Mouse (Mus musculus) intestine, embryonic 14.5 days (tissue): ENCODE data around the gene Fbxl17. TPM values are rescaled to one million over a fixed set of nuclear protein-coding genes. Genes with fewer than 3 reads are reported as not detected.

Experiments
- ATAC-seq: fragments of 200-750 bp; cut with Nextera tagmentation; replicated peaks from 2 replicates; pipeline ENCODE4 v1.8.0; 2017; ENCODE audit warnings: low read depth, moderate number of reproducible peaks, moderate TSS enrichment, moderate library complexity; ENCODE audit not compliant: low FRiP score, low TSS enrichment
- DNase-seq: peaks from one replicate; pipeline ENCODE4 v3.0.0-alpha.2; 2018; ENCODE audit warnings: low spot score
- H3K27ac ChIP-seq: fragments of 300-500 bp; sonication (generic); 2 replicates; pipeline ENCODE4 v1.5.1; 2014; ENCODE audit warnings: low read depth, mild to moderate bottlenecking, control low read depth
- H3K27me3 ChIP-seq: fragments of 300-500 bp; sonication (generic); replicated peaks from 2 replicates; pipeline ENCODE4 v1.6.1; 2014; ENCODE audit warnings: low read length, control low read depth; ENCODE audit not compliant: control insufficient read depth, insufficient read depth
- H3K36me3 ChIP-seq: fragments of 300-500 bp; sonication (generic); 2 replicates; pipeline ENCODE4 v1.6.1; 2014; ENCODE audit warnings: low read length, control low read depth; ENCODE audit not compliant: control insufficient read depth, insufficient read depth
- H3K4me1 ChIP-seq: fragments of 300-500 bp; sonication (generic); replicated peaks from 2 replicates; pipeline ENCODE4 v1.6.1; 2014; ENCODE audit warnings: low read length, control low read depth, mixed read lengths; ENCODE audit not compliant: control insufficient read depth, insufficient read depth
- H3K4me2 ChIP-seq: fragments of 300-500 bp; sonication (generic); 2 replicates; pipeline ENCODE4 v1.6.1; 2014; ENCODE audit warnings: low read length
- H3K4me3 ChIP-seq: fragments of 300-500 bp; sonication (generic); 2 replicates; pipeline ENCODE4 v1.5.1; 2014; ENCODE audit warnings: low read depth, low read length, control low read depth, mixed read lengths
- H3K9ac ChIP-seq: fragments of 300-500 bp; sonication (generic); 2 replicates; pipeline ENCODE4 v1.6.1; 2014; ENCODE audit warnings: mild to moderate bottlenecking, low read length
- H3K9me3 ChIP-seq: fragments of 300-500 bp; sonication (generic); 2 replicates; pipeline ENCODE4 v1.6.1; 2016; ENCODE audit warnings: low read length, control low read depth; ENCODE audit not compliant: control insufficient read depth
- WGBS: fragments of 180-500 bp; shearing (Covaris S2); extraction: QIAGEN DNeasy Blood & Tissue Kit; methylation state at CpG from one replicate; pipeline ENCODE4 v1.1.7; 2014; 5-methylcytosine and 5-hydroxymethylcytosine counted together
- polyA plus RNA-seq: library from polyadenylated mRNA; unstranded; fragments of >200 nt; fragmentation: Nextera tagmentation; extraction: Ambion mirVana; gene quantifications from 2 replicates; pipeline ENCODE4 v1.2.1, GENCODE M21; 2014

Fbxl17 gene
- polyA plus RNA-seq, 1 experiment from 2014 or later, result 7.5 TPM

DNA sequence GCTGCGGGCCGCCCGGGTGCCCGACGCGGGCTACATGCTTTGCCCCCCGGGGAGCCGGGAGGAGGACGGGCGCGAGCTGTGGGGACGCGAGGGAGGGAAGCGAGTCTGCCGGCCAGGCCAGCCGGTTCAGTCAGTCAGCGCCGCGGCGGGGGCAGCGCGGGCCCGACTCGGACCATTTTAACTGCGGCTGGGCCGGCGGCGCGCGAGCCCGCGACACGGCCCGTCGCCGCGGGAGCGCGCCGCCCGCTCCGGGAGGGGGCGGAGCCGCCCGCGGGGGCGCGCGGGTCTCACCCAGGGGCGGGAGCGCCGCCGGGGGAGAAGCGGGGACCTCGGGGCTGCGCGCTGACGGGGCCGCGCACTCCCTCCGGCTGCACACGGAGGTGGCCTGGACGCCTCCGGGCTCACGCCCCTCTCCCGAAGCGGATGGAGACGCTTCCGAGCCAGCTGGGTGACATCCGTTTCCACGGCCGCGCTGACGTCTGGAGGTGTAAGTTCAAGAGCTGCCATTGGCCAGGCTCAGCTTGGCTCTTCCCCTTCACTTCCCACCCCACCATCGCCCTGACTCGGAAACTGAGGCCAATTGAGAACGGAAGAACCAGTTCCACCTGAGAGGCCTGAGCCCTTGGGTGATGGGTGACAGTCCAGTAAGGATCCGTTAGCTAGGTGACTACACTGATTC, 478 bp upstream of the Fbxl17 start:
- WGBS, result 1% methylated on average over 63 of the region's 78 CpGs
- Histone ChIP-seq H3K4me1 (peaks cover 25% of the 10 kb centered on the region), H3K9me3 (no peaks in the 10 kb centered on the region), H3K4me2 (peak overlapping the region; percentile 61), H3K36me3 (no peaks in the 10 kb centered on the region), H3K27me3 (no peaks in the 10 kb centered on the region), H3K4me3 (peak overlapping the region; percentile 84), H3K9ac (peak overlapping the region; percentile 98), H3K27ac (peak overlapping the region; percentile 99)
- DNase-seq (peak; percentile 88), ATAC-seq (peak; percentile 85)

DNA sequence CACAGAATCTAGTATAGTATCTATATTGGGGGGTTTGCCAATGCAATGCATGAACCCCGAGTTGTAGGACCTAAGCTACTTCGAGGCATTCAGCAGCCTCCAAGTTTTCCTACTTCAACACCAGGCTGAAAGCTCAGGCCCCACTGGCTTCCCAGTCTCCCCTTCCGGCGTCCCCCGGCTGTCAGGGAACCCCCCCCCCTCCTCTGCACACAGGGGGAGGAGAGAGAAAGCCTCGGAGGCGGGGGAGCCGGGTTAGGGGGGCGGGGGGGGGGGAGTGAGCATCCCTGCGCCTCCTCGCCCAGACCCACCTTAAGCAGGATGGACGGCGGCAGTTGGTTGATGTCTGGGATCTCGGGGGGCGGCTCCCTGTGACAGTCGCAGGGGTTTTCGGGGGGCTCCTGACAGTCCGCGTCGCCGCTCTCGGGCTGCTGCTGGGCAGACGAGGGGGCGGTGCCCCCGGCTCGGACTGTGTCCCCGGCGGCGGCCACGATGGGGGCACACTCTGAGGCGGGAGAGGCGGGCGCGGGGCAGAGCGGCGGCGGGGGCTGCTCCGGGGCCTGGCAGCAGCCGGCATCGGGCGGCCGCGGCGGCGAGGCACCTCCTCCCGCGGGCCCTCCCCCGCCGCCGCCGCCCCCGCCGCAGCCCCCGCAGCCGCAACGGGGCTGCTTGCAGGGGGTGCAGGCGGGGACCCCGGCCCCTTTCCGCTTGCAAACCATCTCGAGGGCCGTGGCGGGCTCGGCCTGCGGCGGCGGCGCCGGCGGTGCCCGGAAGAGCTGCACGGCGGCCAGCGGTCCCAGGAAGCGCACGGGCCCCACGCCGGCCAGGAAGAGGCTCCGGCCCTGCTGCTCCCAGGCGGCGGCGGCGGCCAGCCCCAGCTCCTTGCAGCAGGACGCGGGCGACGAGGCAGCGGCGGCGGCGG, 841 bp downstream of the Fbxl17 start:
- Histone ChIP-seq H3K9me3 (no peaks in the 10 kb centered on the region), H3K4me1 (peaks cover 25% of the 10 kb centered on the region), H3K36me3 (no peaks in the 10 kb centered on the region), H3K9ac (peak overlapping the region; percentile 98), H3K4me3 (peak overlapping the region; percentile 84), H3K4me2 (peak overlapping the region; percentile 61), H3K27me3 (no peaks in the 10 kb centered on the region), H3K27ac (peak overlapping the region; percentile 99)
- DNase-seq, result peak; percentile 81
- WGBS, result under 1% methylated on average over 66 of the region's 90 CpGs
- peak; percentile 63 for ATAC-seq

DNA sequence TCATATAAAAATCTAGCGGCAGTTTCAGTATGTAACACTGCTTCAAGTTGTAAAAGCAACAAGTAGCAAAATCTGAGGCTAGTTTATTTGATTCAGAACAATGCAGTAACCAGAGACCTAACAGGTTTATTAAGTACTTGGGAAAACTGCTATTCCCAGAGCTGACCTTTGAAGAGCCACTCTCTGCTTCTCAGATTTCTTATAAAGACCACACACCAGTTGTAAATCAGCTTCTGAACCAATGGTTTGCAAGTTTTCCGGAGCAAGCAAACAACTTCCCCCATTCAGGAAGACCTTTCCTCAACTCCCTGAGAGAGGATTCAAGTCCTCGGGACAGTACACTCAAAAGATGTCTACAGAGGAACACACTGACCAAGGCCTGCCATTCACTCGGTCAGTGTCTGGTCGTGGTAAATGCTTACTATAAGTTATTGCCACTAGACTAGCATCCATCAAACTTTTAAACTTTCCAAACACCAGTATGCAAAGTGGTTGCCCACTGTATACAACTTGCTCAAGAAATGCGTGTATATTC, 1.6 kb downstream of the Fbxl17 start:
- H3K9me3 ChIP-seq, result no peaks in the 10 kb centered on the region
- peak; percentile 58 for DNase-seq

DNA sequence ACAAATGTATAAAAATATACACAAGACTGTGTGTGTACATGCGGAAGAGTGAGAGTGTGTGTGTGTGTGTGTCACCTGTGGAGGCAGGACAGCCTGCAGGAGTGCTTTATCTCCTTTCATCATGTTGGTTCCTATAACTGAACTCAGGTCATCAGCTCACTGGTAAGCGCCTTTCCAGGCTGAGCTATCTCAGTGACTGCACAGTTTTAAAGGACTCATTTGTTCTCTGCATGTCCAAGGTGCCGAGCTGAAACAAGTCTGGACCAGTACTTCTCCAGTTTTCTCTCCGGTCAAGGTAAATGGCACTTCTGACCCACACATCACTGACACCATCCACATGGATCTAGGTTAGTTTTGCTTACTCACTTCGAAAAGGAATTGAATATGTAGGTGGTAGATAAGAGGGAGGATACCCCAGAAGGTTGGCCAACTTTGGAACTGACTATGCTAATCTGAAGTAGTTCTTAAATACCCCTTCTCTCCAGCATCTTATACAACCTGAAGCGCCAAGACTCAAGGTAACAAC, 2.5 kb downstream of the Fbxl17 start:
- H3K4me2 ChIP-seq, result peak overlapping the region; percentile 61
- ATAC-seq (no peak), DNase-seq (no peak)
- H3K36me3 ChIP-seq, result no peaks in the 10 kb centered on the region
- no peak overlapping the region for H3K9ac ChIP-seq
- peaks cover 32% of the 10 kb centered on the region for H3K4me1 ChIP-seq
- 85% methylated on average over 6 of the region's 6 CpGs for WGBS
- peak overlapping the region; percentile 84; the same call in 1 of the 2 replicates for H3K4me3 ChIP-seq
- no peaks in the 10 kb centered on the region for H3K27me3 ChIP-seq
- no peak overlapping the region for H3K27ac ChIP-seq
- H3K9me3 ChIP-seq, result no peaks in the 10 kb centered on the region

More for the DNA sequence above, 1.6 kb downstream of the Fbxl17 start:
- Histone ChIP-seq H3K27ac (peak overlapping the region; percentile 99; the same call in 1 of the 2 replicates), H3K9ac (peak overlapping the region; percentile 98), H3K36me3 (no peaks in the 10 kb centered on the region), H3K4me3 (peak overlapping the region; percentile 84), H3K4me2 (peak overlapping the region; percentile 61), H3K27me3 (no peaks in the 10 kb centered on the region), H3K4me1 (peaks cover 29% of the 10 kb centered on the region)
- 14% methylated on average over 6 of the region's 6 CpGs for WGBS
- ATAC-seq, result no peak

DNA sequence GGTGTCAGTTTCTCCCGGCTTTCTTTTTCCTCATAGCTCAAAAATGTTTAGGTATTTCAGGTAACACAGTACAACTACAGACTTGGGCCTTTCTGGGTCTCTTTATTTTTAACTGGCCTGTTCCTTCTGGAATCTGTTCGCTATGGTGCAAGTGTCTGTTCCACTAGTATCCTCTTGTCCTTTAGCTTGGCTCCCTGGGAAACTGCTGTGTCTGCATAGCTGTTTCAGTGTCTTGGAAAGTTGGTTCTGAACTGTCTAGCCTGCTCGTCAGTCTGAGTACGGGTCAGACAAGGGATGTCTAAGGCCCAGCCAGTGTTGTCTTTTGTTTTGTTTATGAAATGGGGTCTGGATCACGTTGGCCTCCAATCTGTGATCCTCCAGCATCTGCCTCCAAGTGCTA, 3.7 kb downstream of the Fbxl17 start:
- no peaks in the 10 kb centered on the region for H3K36me3 ChIP-seq
- H3K4me3 ChIP-seq, result no peak overlapping the region
- peaks cover 32% of the 10 kb centered on the region for H3K4me1 ChIP-seq
- no peaks in the 10 kb centered on the region for H3K9me3 ChIP-seq
- no peak overlapping the region for H3K4me2 ChIP-seq
- no peak overlapping the region for H3K27ac ChIP-seq
- ATAC-seq (no peak), DNase-seq (no peak)
- H3K27me3 ChIP-seq, result no peaks in the 10 kb centered on the region
- 46% methylated on average over 5 of the region's 5 CpGs for WGBS
- H3K9ac ChIP-seq, result no peak overlapping the region

DNA sequence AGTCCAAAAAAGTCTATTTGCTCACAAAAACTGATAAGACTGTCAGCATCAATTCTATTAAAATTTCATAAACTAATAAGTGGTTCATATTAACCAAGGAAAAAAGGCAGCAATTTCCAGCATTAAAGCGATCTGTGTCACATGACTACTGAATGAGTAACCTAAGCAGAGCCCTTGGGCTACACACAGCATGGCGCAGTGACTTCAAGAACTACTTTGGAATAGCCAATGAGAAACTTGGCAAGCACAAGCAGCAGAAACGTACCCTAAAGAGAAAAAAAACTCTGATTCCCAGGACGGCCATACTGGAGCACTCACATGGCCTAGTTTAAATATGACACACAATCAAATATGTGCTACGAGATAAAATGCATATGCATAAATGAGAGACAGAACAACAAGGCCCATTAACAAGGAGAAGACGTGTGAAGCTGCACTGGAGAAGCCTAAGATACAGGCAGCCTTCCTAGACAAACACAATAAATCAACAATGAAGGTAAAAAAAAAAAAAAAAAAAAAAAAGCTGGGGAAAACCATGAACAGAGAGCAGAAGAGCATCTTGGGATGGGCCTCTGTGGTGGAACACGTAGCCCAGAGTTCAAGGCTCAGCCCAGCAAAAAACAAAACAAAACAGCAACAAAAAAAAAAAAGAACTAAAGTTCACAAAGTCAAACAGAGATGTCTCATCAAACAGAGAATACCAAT, 5.8 kb downstream of the Fbxl17 start:
- no peak overlapping the region for H3K27ac ChIP-seq
- peaks cover 32% of the 10 kb centered on the region for H3K4me1 ChIP-seq
- H3K4me2 ChIP-seq, result no peak overlapping the region
- DNase-seq, result no peak
- no peak for ATAC-seq
- WGBS, result 72% methylated on average over 7 of the region's 7 CpGs
- no peak overlapping the region for H3K4me3 ChIP-seq
- no peak overlapping the region for H3K9ac ChIP-seq
- H3K36me3 ChIP-seq, result peaks cover 10% of the 10 kb centered on the region; the same call in 1 of the 2 replicates
- no peaks in the 10 kb centered on the region for H3K27me3 ChIP-seq
- H3K9me3 ChIP-seq, result no peaks in the 10 kb centered on the region

DNA sequence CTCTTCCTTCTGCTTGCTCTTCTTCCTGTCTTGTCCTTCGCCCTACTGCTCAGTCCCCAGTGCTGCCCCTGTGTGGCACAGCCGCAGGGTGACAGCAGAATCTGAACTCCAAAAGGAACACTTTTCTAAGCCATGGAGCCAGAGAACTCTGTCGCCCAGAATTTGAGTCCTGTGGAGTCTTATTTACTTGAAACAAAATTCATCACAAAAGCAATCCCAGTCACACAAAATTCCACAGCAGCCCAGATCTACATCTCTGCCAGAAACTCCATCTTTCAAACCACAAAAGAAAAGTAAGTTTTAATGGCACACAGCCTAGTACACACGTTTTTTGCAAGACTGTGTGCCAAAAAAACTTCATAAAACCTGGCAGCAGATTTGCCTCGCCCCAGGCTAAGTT, 6.5 kb downstream of the Fbxl17 start:
- H3K4me1 ChIP-seq, result peaks cover 31% of the 10 kb centered on the region
- DNase-seq (no peak), ATAC-seq (no peak)
- H3K9me3 ChIP-seq, result no peaks in the 10 kb centered on the region
- H3K4me3 ChIP-seq, result no peak overlapping the region
- 40% methylated on average over 5 of the region's 5 CpGs for WGBS
- no peaks in the 10 kb centered on the region for H3K27me3 ChIP-seq
- H3K4me2 ChIP-seq, result peak overlapping the region; percentile 16; the same call in 1 of the 2 replicates
- no peak overlapping the region for H3K9ac ChIP-seq
- H3K27ac ChIP-seq, result peak overlapping the region; percentile 54; the same call in 1 of the 2 replicates
- peaks cover 10% of the 10 kb centered on the region; the same call in 1 of the 2 replicates for H3K36me3 ChIP-seq
